Mouse (Mus musculus) urinary bladder, postnatal 14 days (tissue): ENCODE measurements around the gene Hnrnpa3.
"Not testable (repeated sequence)": the region's sequence is repeated elsewhere in the genome, so short reads cannot be mapped to it uniquely, and the experiment has no call there.

Source experiments
- DNase-seq: peaks from one replicate; pipeline ENCODE4 v3.0.0; 2021; ENCODE audit warnings: low spot score

Gene Hnrnpa3

DNA sequence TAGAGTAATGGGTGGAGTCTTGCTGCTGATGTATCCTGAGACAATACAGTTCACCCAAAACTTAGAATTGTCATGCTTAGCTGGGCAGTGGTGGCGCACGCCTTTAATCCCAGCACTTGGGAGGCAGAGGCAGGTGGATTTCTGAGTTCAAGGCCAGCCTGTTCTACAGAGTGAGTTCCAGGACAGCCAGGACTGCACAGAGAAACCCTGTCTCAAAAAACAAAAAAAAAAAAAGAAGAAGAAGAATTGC, 22.1 kb upstream of the Hnrnpa3 start:
- not testable (repeated sequence) for DNase-seq

DNA sequence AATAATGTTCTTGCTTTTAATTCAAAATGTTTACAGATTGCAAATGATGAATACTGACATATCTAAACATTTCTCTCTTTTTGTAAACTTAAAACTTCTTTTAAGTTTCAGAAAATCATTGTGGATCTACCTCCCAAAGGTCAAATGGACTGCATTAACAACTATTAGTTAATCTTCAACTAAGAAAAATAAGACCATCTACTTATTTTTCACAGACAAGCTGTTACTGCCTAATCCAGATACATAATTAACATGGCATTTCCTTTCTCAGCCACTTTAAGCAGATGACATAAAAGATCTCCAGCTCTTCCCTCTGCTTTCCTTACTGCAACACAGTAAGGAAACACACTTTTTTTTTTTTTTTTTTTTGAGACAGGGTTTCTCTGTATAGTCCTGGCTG, 21.7 kb upstream of the Hnrnpa3 start:
- DNase-seq, result no peak

DNA sequence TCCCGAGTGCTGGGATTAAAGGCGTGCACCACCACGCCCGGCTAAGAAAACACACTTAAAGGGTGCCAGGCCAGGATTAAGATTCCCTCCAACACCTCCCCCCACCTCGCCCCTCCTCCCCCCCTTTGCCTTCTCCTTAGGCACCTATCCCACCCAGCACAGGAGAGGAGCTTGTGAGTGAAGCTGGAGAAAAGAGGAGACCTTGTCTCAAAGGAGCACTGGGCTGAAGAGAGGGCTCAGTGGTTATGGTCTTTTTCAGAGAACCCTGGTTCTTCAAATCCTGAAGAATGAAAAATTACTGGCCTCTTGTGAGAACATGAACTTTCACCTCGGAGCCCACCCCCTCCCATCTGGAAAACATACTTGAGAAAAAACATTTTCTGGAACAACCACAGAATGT, 21.2 kb upstream of the Hnrnpa3 start:
- DNase-seq, result not testable (repeated sequence)

DNA sequence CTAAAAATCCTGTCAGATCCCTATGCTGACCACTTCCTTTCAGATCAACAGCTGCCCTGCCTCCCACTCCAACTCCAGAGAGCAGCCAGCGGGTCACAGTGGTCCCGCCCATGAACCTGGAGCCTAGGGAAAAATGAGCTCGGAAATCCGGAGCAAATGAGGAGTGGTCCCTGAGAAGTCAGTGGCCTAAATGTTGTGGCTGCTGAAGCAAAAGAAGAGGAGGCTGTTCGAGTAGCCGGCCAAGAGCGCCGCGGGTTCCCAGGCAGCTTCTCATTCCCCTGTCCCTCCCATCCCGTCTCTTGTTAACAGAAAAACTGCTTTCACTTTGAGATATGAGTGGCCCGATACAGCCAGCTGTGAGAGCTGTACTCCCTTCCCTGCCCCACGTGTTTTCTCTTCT, 19.5 kb upstream of the Hnrnpa3 start:
- DNase-seq, result not testable (repeated sequence)

DNA sequence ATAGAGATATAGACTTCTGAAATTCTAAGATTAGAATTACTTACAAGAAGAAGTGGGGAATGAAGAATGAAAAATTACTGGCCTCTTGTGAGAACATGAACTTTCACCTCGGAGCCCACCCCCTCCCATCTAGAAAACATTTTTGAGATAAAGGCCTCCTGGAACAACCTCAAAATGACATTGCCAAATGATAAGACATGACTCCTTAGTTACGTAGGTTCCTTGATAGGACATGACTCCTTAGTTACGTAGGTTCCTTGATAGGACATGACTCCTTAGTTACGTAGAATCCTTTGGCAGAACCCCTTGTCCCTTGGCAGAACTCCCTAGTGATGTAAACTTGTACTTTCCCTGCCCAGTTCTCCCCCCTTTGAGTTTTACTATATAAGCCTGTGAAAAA, 16.7 kb upstream of the Hnrnpa3 start:
- not testable (repeated sequence) for DNase-seq

DNA sequence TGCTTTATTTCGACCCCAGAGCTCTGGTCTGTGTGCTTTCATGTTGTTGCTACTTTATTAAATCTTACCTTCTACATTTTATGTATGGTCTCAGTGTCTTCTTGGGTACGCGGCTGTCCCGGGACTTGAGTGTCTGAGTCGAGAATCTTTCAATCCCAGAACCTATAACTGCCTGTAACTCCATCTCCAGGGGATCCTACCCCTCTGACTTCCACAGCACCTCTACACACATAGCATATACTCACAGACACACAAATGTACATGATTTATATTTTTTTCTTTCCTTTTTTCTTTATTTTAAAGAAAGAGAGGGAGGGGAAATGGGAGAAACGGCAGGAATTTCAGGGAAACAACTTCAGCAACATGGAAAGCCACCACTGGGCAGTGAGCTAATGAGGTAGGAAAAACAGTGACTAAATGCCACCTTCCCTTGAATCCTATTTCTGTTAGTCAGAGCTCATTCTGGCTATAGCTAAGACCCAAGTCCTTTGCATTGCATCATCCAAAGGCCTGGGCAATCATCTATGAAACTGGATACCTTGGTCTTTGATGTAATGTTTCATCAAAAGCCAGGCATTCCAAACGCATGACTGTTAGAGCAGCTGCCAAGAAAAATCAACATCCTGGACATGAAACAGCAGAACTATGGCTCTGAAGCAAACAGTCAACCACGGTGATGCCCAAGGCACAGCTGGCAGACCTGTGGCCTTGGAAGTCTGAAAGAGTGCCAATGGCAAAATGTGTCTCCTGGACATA, 16.1 kb upstream of the Hnrnpa3 start:
- DNase-seq, result peak; percentile 66

DNA sequence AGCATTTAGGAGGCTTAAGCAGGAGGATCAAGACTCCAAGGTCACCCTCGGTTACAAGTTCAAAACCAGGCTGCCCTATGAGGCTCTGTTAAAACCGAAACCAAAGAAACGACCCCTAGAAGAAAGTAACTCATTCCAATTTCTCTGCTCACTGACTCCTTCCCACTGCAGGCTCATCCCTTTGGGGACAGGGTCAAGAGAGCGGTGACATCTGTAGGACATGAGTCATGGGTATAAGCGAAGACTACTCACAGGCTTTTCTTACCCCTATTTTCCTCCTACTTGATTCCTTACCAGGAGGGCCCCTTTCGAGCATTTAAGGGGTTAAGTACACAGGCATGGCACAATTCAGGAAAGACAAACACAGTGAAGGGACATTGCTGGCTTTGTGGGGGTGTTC, 15.1 kb upstream of the Hnrnpa3 start:
- no peak for DNase-seq

DNA sequence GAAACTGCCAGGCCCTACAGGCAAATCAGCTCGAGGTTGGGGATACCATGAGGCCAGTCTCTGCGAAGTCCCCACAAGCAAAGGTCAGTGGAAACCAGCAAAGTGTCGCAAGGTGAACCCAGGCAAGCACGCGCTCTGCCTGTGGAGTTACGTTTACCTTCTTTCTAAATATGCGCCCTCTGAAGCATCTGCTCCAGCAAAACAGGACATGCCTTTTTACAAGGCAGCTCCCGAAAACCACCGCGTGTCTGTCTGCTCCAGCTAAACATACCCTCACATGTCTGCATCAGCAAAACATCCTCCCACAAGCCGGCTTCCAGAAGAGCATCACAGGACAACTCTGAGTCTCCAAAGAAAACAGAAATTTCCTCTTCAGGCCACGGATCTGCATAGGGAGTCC, 13.8 kb upstream of the Hnrnpa3 start:
- no peak for DNase-seq

DNA sequence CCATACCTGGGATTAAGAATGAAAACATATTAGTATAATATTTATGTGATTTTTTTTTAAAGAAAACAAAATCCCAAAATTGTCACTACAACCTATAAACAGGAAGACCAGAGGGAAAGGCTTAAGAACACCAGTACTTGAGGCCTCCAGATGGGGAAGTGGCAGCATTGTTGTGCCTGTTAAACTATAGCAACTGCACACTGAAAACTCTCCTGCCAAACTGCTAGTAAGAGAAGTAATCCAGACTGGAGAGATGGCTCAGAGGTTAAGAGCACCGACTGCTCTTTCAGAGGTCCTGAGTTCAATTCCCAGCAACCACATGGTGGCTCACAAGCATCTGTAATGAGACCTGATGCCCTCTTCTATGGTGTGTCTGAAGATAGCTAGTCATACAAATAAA, 8.6 kb upstream of the Hnrnpa3 start:
- DNase-seq, result no peak

DNA sequence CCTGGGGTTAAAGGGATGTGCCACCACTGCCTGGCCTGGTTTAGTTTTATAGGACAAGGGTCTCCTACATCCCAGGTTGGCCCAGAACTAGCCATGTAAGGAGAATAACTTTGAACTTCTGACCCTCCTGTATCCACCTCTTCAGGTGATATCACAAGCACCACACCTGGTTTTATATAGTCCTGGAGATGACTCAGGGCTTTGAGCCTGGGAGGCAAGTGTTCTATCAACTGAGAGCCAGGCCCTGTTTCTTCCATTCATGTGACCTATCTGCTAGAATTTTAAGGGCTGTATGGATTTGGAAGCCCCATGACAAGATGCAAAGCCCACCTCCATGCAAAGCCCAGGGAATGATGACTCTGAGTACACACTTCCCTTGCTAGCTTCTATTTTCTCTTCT, 5.9 kb upstream of the Hnrnpa3 start:
- no peak for DNase-seq

DNA sequence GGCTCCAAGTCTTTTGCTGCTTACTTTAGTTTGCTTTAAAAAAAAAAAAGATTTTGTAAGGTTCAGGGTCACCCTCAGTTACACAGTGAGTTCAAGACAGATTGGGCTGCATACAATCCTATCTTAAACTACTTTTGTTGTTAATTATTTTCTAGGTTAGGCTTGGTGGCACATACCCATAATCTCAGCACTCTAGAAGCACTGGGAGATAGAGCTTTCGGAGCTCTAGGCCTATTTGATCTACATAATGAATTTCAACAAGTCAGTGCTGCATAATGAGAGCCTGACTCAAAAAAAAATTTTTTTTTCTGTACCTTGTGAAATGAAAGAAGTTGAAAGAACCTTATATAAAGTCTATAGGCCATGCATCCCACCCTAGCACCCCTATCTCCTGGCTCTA, 4.4 kb upstream of the Hnrnpa3 start:
- DNase-seq, result no peak

DNA sequence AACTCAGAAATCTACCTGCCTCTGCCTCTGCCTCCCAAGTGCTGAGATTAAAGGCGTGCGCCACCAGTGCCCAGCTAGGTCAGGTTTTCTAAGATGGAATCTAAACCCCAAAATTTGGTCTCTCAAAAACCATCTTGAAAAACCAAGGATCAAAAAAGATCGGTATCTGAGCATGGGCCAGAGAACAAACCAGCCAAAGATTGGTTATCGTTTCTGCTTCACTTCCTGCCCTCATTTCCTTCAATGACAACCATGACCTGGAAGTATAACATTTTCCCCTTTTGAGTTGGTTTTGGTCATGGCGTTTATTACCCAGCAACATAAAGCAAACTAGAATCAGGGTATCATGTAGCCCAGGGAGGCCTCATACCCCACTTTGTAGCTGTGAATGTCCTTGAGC, 2.1 kb upstream of the Hnrnpa3 start:
- DNase-seq, result no peak

DNA sequence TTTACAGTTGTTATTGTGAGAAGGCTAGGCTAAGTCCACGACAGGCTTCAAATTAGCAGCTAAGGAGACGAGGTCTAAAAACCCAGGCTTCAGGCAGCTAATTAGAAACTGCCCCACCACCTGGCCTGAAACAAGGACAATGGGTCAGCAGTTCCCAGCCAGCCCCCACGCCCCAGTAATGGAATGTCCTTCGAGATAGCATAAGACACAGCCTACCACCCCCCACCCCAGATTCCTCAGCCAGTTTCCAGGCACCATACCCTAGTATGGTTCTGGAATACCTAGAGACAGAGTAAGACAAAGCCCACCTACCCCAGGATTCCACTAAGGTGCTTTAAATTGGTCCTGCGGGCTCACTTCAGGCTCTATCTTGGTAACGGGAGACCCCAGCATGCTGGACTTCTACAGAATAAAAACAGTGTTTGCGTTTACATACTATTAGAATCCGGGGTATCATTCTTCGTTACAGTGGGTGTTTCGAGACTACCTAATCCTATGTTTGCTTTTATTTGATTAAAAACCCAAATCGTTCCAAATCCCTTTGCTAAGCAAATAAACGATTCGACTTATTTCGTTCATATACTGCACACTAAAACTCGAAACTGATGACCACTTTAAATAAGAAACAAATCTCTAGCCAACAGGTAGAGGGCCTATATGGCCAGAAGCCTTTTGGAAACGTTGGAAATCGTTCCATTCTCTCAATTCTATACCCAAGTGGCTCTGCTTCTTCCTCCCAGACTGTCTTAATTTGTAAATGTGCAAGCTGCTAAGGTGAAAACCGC, 962 bp upstream of the Hnrnpa3 start:
- DNase-seq, result peak; percentile 29

DNA sequence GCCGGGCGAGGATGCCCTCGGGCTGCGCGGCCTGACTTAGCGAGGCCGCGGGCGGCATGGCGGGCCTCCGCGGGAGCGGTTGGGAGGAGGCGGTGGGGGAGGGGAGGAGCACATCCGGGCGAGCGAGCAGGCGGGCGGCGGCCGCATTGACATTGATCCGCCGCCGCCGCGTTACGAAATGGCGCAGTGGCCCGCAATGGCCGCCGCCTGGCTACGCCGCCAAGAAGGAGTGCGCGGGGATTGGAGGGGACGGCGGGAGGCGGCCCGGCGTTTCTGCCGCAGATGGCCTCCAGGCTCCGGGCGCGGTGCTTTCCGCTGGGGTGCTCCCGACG, 534 bp downstream of the Hnrnpa3 start:
- DNase-seq, result peak; percentile 96

DNA sequence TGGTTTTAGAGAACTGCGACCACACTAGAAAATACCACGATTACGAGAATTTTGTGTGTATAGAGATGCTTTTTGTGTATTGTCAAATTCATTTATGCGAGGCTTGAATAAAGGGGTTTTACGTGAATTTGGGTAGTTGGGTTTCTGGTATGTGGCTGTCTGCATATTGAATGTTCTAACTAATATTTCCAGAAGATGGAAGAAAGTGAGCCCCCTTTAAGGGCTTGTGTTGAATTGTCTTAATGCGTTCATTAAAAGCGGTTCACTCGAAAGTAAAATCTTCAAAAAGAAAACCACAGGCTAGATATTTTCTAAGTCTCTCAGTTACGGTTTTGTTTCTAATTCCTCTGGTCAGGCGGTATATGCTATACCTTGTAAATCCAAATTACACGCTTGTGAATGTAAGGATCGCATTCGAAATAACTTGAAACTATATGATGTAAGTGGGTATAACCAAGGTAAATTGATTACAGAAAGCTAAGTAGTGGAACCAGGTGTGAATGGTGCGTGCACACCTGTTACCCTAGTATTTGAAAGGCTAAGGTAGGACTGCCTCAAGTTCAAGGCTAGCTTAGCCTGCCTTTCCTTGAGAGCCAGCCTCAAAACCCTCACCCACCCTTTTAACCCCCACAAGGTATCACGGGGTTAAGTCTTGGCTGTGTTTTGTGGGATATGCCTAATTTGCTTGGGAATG, 1.3 kb downstream of the Hnrnpa3 start:
- no peak for DNase-seq

DNA sequence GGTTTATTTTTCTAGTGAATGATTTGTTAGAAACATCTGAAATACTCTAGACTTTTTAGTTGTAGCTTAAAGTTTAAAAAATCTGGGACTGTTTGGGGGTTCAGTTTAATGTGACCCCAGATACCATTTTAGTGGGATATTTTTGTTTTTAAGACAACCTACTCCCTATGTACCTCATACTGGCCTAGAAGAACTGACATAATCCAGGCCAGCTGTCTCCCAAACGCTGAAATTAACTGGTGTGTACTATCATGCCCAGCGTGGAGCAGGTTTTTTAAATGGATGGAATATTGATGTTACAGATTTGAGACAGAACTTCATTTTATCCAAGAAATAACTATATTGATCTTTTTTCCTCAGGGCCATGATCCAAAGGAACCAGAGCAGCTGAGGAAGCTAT, 2.0 kb downstream of the Hnrnpa3 start:
- no peak for DNase-seq

DNA sequence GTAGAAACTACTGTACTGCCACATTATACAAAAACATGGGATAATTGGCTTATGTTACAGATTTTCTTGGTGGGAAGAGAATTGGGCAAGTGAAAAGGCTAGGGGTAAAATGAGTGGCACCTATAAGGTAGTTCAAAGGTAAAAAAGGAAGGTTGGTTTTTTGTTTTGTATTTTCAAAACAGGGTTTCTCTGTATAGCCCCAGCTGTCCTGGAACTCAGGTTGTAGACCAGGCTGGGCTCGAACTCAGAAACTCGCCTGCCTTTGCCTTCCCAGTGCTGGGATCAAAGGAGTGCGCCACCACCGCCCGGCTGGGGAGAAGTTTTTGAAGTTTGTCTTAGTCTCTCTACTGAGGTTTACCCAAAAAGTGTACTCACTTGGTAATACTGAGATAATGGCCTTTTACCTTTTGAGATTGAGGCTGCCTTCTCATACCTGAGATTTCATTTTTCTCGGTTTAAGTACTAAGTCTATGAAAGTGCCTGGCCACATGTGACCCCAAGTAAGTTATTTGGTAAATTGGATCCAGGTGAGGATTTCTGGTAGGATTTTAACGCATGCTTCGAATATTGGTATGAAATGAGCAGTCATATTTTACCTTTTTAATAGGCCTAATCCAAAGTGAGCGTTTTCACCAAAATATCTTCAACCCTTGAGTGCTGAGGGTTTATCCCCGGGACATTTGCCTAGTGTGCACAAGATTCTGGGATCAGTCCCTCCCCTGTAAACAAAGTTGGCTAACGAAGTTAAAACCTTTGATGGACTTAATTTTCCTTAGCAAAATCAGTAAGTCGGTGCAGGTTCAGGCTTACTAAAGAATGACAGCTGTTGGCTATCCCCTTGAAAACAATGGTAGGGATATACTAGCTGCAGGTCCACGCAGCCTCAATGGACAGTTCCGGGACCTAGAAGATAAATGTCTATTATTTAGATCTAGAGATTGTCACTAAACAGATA, 10.7 kb downstream of the Hnrnpa3 start:
- DNase-seq, result no peak

DNA sequence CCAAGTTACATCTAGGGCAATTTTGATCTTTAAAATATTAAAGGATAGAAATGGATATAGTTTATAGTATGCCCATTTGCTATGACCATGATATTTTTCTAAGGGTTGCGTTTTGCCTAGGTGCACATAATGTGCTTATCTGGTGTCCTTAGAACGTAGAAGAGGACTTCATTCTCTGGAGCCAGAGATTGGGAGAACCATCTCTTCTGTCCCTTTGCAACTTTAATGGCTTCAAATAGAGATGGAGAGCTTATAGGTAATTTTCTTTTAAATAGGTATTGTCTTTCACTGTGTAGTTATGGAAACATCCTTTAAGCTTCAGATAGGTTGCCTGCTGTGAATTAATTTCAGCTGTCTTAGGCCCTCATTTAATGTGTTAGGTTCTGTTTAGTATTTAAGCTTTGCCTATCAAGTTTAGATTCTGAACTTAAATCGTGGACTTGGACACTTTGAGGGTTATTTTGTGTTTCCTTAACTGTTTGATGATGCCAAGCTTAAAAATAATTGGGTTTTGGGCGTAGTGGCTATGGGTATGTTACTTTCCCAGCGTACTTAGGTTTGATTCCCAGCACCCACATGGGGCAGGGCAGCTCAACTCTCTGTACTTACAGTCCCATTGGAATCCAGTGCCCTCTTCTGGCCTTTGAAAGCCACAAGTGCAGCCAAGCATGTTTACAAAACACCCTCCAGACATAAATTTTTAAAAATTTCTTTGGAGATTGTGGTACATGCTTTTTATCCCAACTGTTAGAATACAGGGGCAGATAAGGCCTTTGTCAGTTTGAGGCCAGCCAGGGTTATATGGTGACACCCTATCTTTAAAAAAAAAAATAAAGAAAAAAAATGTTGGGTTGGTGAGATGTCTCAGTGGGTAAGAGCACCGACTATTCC, 11.6 kb downstream of the Hnrnpa3 start:
- DNase-seq, result no peak

DNA sequence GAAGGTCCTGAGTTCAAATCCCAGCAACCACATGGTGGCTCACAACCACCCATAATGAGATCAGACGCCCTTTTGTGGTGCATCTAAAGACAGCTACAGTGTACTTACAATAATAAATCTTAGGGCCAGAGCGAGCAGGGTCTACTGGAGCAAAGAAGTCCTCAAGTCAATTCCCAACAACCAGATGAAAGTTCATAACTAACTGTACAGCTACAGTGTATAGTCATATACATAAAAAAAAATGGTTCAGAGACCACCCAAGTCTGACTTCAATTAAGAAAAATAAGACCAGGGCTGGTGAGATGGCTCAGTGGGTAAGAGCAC, 12.2 kb downstream of the Hnrnpa3 start:
- no peak for DNase-seq

DNA sequence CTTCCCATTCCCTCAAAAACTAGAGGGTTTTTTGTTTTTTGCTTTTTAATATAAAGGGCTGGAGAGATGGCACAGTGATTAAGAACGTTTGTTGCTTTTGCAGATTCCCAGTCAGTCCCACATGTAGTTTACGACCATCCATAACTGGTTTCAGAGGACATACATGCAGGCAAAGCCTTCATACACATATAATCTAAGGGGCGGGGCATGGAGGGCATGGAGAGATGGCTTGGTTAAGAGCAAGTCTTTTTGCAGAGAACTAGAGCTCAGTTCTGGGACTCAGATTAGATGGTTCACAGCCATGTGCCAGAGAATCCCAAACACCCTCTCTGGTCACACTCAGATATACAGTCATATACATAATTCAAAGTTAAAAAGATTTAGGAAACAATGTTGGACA, 13.5 kb downstream of the Hnrnpa3 start:
- DNase-seq, result no peak

DNA sequence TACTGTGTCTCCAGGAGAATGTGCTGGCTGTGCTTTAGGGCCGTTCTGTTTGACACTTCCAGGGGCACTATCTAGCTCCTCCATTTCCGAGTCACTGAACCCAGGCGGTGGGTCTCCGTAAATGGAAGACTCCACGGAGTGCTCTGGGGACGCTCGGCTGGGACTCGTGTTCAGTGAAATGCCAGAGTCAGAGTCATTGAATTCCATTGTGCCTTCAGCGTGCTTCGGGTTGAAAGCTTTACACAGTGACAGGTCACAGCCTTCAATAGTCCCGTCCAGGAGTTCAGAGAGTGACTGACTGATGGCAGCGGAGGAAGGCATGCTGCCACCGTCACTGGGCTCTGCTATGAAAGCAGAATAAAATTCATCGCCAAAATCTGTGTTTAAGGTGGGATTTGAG, 17.5 kb downstream of the Hnrnpa3 start:
- DNase-seq, result no peak

DNA sequence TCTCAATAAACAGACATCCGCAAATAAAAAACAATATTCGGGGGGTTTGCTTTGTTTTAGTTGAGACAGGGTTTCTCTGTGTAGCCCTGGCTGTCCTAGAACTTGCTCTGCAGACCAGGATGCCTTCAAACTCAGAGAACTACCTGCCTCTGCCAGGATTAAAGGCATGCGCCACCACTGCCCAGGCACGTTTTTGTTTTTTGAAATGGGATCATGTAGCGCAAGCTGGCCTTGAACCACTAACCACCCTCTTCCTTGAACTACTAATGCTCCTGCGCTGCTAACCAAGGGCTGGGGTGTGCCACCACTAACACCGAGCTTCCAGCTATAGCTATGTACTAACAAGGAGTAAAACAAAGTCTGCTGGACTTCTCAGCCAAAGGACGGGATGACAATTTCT, 20.9 kb downstream of the Hnrnpa3 start:
- no peak for DNase-seq
